ENCODE assay signal across 7 mouse cellular contexts in genomic region chr11:69580091-69580514, GRCm38 (mm10). TPM values are rescaled to one million over a fixed set of nuclear protein-coding genes. Genes with fewer than 3 reads are reported as not detected.
DNase-seq lines count a peak whose midpoint lies in the region; ATAC-seq and TF ChIP-seq lines count a peak whose summit lies in the region.

Wrap53 (minus strand) TSS chr11:69580255.
Trp53 (plus strand) TSS chr11:69580359.

- ATAC-seq in intestine, postnatal 0 days: peak; percentile 53
- peak; percentile 60 for ATAC-seq in midbrain, embryonic 12.5 days (ENCODE audit: low FRiP score, low read depth)

- DNase-seq in adrenal gland, postnatal 10 days: peak; percentile 92
- peak; percentile 93 for DNase-seq in embryonic facial prominence, embryonic 10.5 days (ENCODE audit: low spot score)
- DNase-seq in gonadal fat pad, adult 2 months (ENCODE audit: low read depth): peak; percentile 82
- DNase-seq in left cerebral cortex, postnatal 4 days: peak; percentile 93

- WGBS in embryonic facial prominence, embryonic 10.5 days: 0% methylated on average over 13 of the region's 13 CpGs
- WGBS in intestine, postnatal 0 days: under 1% methylated on average over 13 of the region's 13 CpGs
- WGBS in midbrain, embryonic 12.5 days: 0% methylated on average over 13 of the region's 13 CpGs
- 1% methylated on average over 13 of the region's 13 CpGs for WGBS in small intestine, adult 2 months

- TF ChIP-seq POLR2A in small intestine, adult 2 months (IDR thresholded peaks at IDR 0.05; ENCODE audit: low read depth, low read length): peak; percentile 53

- no peaks in the 10 kb centered on the region for H3K27me3 ChIP-seq in embryonic facial prominence, embryonic 10.5 days (replicated peaks; ENCODE audit: low read depth, poor library complexity, severe bottlenecking)
- H3K27me3 ChIP-seq in intestine, postnatal 0 days (replicated peaks; ENCODE audit: control insufficient read depth, insufficient read depth, low read length): no peaks in the 10 kb centered on the region
- H3K27me3 ChIP-seq in midbrain, embryonic 12.5 days: no peaks in the 10 kb centered on the region
- H3K27me3 ChIP-seq in small intestine, adult 2 months (ENCODE audit: control insufficient read depth, insufficient read depth, low read length): no peaks in the 10 kb centered on the region

- peak within 1 kb of the TSS; percentile 91 for H3K4me3 ChIP-seq in embryonic facial prominence, embryonic 10.5 days
- H3K4me3 ChIP-seq in intestine, postnatal 0 days (ENCODE audit: low read depth, low read length): peak within 1 kb of the TSS; percentile 80
- H3K4me3 ChIP-seq in midbrain, embryonic 12.5 days: peak within 1 kb of the TSS; percentile 82
- H3K4me3 ChIP-seq in small intestine, adult 2 months (ENCODE audit: low read depth, low read length): peak within 1 kb of the TSS; percentile 85

- peak within 1 kb of the TSS; percentile 64 for H3K9ac ChIP-seq in intestine, postnatal 0 days (ENCODE audit: low read depth, low read length)
- peak within 1 kb of the TSS; percentile 82 for H3K9ac ChIP-seq in midbrain, embryonic 12.5 days (replicated peaks)

- H3K9me3 ChIP-seq in embryonic facial prominence, embryonic 10.5 days: no peaks in the 10 kb centered on the region
- H3K9me3 ChIP-seq in intestine, postnatal 0 days (ENCODE audit: control insufficient read depth): no peaks in the 10 kb centered on the region
- H3K9me3 ChIP-seq in midbrain, embryonic 12.5 days: no peaks in the 10 kb centered on the region

- peak; percentile 15; the same call in 1 of the 2 replicates for TF ChIP-seq CTCF in intestine, postnatal 0 days (IDR thresholded peaks at IDR 0.05; ENCODE audit: low read depth)
- no peak for TF ChIP-seq CTCF in small intestine, adult 2 months (IDR thresholded peaks at IDR 0.05; ENCODE audit: extremely low read depth, insufficient read length, insufficient replicate concordance, low read depth, low read length)

- H3K4me1 ChIP-seq in embryonic facial prominence, embryonic 10.5 days: peaks cover 44% of the 10 kb centered on the region
- no peaks in the 10 kb centered on the region for H3K4me1 ChIP-seq in intestine, postnatal 0 days (replicated peaks; ENCODE audit: control insufficient read depth, insufficient read depth, low read length)
- peaks cover 47% of the 10 kb centered on the region for H3K4me1 ChIP-seq in midbrain, embryonic 12.5 days
- H3K4me1 ChIP-seq in small intestine, adult 2 months (ENCODE audit: control insufficient read depth, insufficient read depth, insufficient read length, low read length): peaks cover 13% of the 10 kb centered on the region

- H3K36me3 ChIP-seq in embryonic facial prominence, embryonic 10.5 days (replicated peaks): peaks cover 51% of the 10 kb centered on the region
- no peaks in the 10 kb centered on the region; the same call in 1 of the 2 replicates for H3K36me3 ChIP-seq in intestine, postnatal 0 days (ENCODE audit: control insufficient read depth, insufficient read depth)
- peaks cover 3% of the 10 kb centered on the region for H3K36me3 ChIP-seq in midbrain, embryonic 12.5 days
- 0 out of 2 replicates have a peak, but pooled peaks cover 1% of the 10 kb centered on the region for H3K36me3 ChIP-seq in small intestine, adult 2 months (ENCODE audit: control insufficient read depth, insufficient read depth, low read length)

- intact Hi-C loops in left cerebral cortex, postnatal 4 days (cut with DNase I): no loop called here

- H3K4me2 ChIP-seq in intestine, postnatal 0 days (replicated peaks; ENCODE audit: low read depth): peak within 1 kb of the TSS; percentile 94
- peak within 1 kb of the TSS; percentile 87 for H3K4me2 ChIP-seq in midbrain, embryonic 12.5 days (replicated peaks)

- H3K27ac ChIP-seq in embryonic facial prominence, embryonic 10.5 days (replicated peaks): peak within 1 kb of the TSS; percentile 93
- H3K27ac ChIP-seq in intestine, postnatal 0 days (ENCODE audit: low read depth, low read length): peak within 1 kb of the TSS; percentile 94
- peak within 1 kb of the TSS; percentile 94 for H3K27ac ChIP-seq in midbrain, embryonic 12.5 days (replicated peaks)
- H3K27ac ChIP-seq in small intestine, adult 2 months (ENCODE audit: insufficient read depth, low read depth, low read length): peak within 1 kb of the TSS; percentile 94

RNA-seq across cellular contexts. Expression of gene Wrap53, which starts in this region (rescaled TPM):
- total RNA-seq in adrenal gland, postnatal 10 days (2021): 10 to 100 TPM in 1 of 2 experiments, 1 to 10 TPM in 1; 8.1 to 12.5 TPM
- 41.6 and 43.5 TPM in 2 replicates for polyA plus RNA-seq in embryonic facial prominence, embryonic 10.5 days (2016; fragmentation: Nextera tagmentation; extraction: Ambion mirVana)
- 13.1 and 14.9 TPM in 2 replicates for polyA plus RNA-seq in gonadal fat pad, adult 2 months (2012; rRNA removed)
- 14.3 and 14.7 TPM in 2 replicates for polyA plus RNA-seq in intestine, postnatal 0 days (2015; fragmentation: Nextera tagmentation; extraction: Ambion mirVana)
- total RNA-seq in left cerebral cortex, postnatal 4 days (2021): 1 to 10 TPM; 8.5 to 8.6 TPM
- polyA plus RNA-seq in midbrain, embryonic 12.5 days (2016; fragmentation: Nextera tagmentation; extraction: Ambion mirVana): 29.6 and 33.2 TPM in 2 replicates
- polyA plus RNA-seq in small intestine, adult 2 months (2012; rRNA removed): 11.4 and 20.2 TPM in 2 replicates

RNA-seq across cellular contexts. Expression of gene Trp53, which starts in this region (rescaled TPM):
- 10 to 100 TPM; 59.9 to 75.9 TPM for total RNA-seq in adrenal gland, postnatal 10 days (2021)
- polyA plus RNA-seq in embryonic facial prominence, embryonic 10.5 days (2016; fragmentation: Nextera tagmentation; extraction: Ambion mirVana): 219 and 225 TPM in 2 replicates
- 58.2 and 62.0 TPM in 2 replicates for polyA plus RNA-seq in gonadal fat pad, adult 2 months (2012; rRNA removed)
- 48.0 and 49.6 TPM in 2 replicates for polyA plus RNA-seq in intestine, postnatal 0 days (2015; fragmentation: Nextera tagmentation; extraction: Ambion mirVana)
- 10 to 100 TPM; 38.0 to 39.1 TPM for total RNA-seq in left cerebral cortex, postnatal 4 days (2021)
- polyA plus RNA-seq in midbrain, embryonic 12.5 days (2016; fragmentation: Nextera tagmentation; extraction: Ambion mirVana): 109 and 117 TPM in 2 replicates
- 28.2 and 57.1 TPM in 2 replicates for polyA plus RNA-seq in small intestine, adult 2 months (2012; rRNA removed)

Comparison
In these comparisons a context has a peak if more than half of its experiments do, and no peak if none do; other contexts are left out.
1. Peak in every context shown above with its lines: DNase-seq, ATAC-seq, H3K4me3 ChIP-seq and H3K27ac ChIP-seq.